Mouse (Mus musculus): ENCODE measurements around the gene Vmac. TPM values are rescaled to one million over a fixed set of nuclear protein-coding genes. Genes with fewer than 3 reads are reported as not detected.

Gene Vmac
- total RNA-seq, 2 experiments from 2014 or later: 4.2 to 12.5 TPM

GRCm38 (mm10) chr17:56688689-56689088 lies 29.1 kb downstream of the Vmac start:
- no peak for ATAC-seq (replicated peaks; ENCODE audit: poor library complexity)

- peak; percentile 91 for ATAC-seq (replicated peaks; ENCODE audit: poor library complexity)
Observed at GRCm38 (mm10) chr17:56688045-56688444, 29.8 kb downstream of the Vmac start.

GRCm38 (mm10) chr17:56686801-56687200 lies 31.0 kb downstream of the Vmac start:
- ATAC-seq (replicated peaks; ENCODE audit: poor library complexity): no peak

- ATAC-seq (replicated peaks; ENCODE audit: poor library complexity): no peak
Observed at GRCm38 (mm10) chr17:56684649-56685048, 33.2 kb downstream of the Vmac start.

GRCm38 (mm10) chr17:56683546-56684140 lies 34.2 kb downstream of the Vmac start:
- no peak for ATAC-seq (replicated peaks; ENCODE audit: poor library complexity)

- ATAC-seq (replicated peaks; ENCODE audit: poor library complexity): peak; percentile 26; the same call in 1 of the 2 replicates
Observed at GRCm38 (mm10) chr17:56682880-56683279, 34.9 kb downstream of the Vmac start.

- no peak for ATAC-seq (replicated peaks; ENCODE audit: poor library complexity)
Observed at GRCm38 (mm10) chr17:56681791-56682190, 36.0 kb downstream of the Vmac start.

- ATAC-seq (replicated peaks; ENCODE audit: poor library complexity): peak; percentile 10; the same call in 1 of the 2 replicates
Observed at GRCm38 (mm10) chr17:56673647-56674416, 44.0 kb downstream of the Vmac start.

GRCm38 (mm10) chr17:56672941-56673646 lies 44.7 kb downstream of the Vmac start, which contains the start of gene Ranbp3:
TSS of gene Ranbp3 (plus strand) at chr17:56673294.
- ATAC-seq (replicated peaks; ENCODE audit: poor library complexity): peak; percentile 84

GRCm38 (mm10) chr17:56669766-56670165 lies 48.1 kb downstream of the Vmac start:
- ATAC-seq (replicated peaks; ENCODE audit: poor library complexity): no peak

- ATAC-seq (replicated peaks; ENCODE audit: poor library complexity): peak; percentile 72
Observed at GRCm38 (mm10) chr17:56668384-56669144, 49.3 kb downstream of the Vmac start.

GRCm38 (mm10) chr17:56667591-56667990 lies 50.2 kb downstream of the Vmac start:
- ATAC-seq (replicated peaks; ENCODE audit: poor library complexity): no peak

GRCm38 (mm10) chr17:56666384-56666783 lies 51.4 kb downstream of the Vmac start:
- ATAC-seq (replicated peaks; ENCODE audit: poor library complexity): no peak

GRCm38 (mm10) chr17:56664333-56664732 lies 53.5 kb downstream of the Vmac start:
- ATAC-seq (replicated peaks; ENCODE audit: poor library complexity): no peak

Other genes starting within 250 kb of the Vmac start
- 35.9 and 39.7 TPM in 2 replicates for gene Ptprs, start 241.5 kb downstream of the Vmac start, total RNA-seq (2015)
- gene Ptprs, start 241.5 kb downstream of the Vmac start, total RNA-seq (2017): 35.3 and 38.5 TPM in 2 replicates
- gene Znrf4, start 205.6 kb downstream of the Vmac start, total RNA-seq (2015): not detected in 2 replicates
- not detected in 2 replicates for gene Znrf4, start 205.6 kb downstream of the Vmac start, total RNA-seq (2017)
- 0.25 and 1.6 TPM in 2 replicates for gene Gm20219, start 163.6 kb downstream of the Vmac start, total RNA-seq (2015)
- 0.10 TPM in 1 of 2 replicates, not detected in the other for gene Gm20219, start 163.6 kb downstream of the Vmac start, total RNA-seq (2017)
- 56.2 and 63.8 TPM in 2 replicates for gene Safb2, start 133.4 kb downstream of the Vmac start, total RNA-seq (2015)
- 70.3 and 120 TPM in 2 replicates for gene Safb2, start 133.4 kb downstream of the Vmac start, total RNA-seq (2017)
- 58.8 and 59.6 TPM in 2 replicates for gene Safb, start 133.2 kb downstream of the Vmac start, total RNA-seq (2015)
- 79.6 and 88.1 TPM in 2 replicates for gene Safb, start 133.2 kb downstream of the Vmac start, total RNA-seq (2017)
- gene 2410015M20Rik, start 108.3 kb downstream of the Vmac start, total RNA-seq (2015): 93.3 and 94.0 TPM in 2 replicates
- 93.3 and 99.4 TPM in 2 replicates for gene 2410015M20Rik, start 108.3 kb downstream of the Vmac start, total RNA-seq (2017)
- gene Rpl36, start 104.6 kb downstream of the Vmac start, total RNA-seq (2015): 1,504 and 1,580 TPM in 2 replicates
- 2,239 and 2,669 TPM in 2 replicates for gene Rpl36, start 104.6 kb downstream of the Vmac start, total RNA-seq (2017)
- 19.4 and 23.1 TPM in 2 replicates for gene Lonp1, start 91.1 kb downstream of the Vmac start, total RNA-seq (2015)
- gene Lonp1, start 91.1 kb downstream of the Vmac start, total RNA-seq (2017): 68.8 and 83.6 TPM in 2 replicates
- gene Catsperd, start 89.9 kb downstream of the Vmac start, total RNA-seq (2015): 1.1 TPM in 1 of 2 replicates, not detected in the other
- gene Catsperd, start 89.9 kb downstream of the Vmac start, total RNA-seq (2017): 0.17 and 0.51 TPM in 2 replicates
- 24.8 and 34.3 TPM in 2 replicates for gene Ranbp3, start 44.7 kb downstream of the Vmac start, total RNA-seq (2015)
- gene Ranbp3, start 44.7 kb downstream of the Vmac start, total RNA-seq (2017): 63.3 and 72.8 TPM in 2 replicates
- gene Ndufa11, start 255 bp downstream of the Vmac start, total RNA-seq (2015): 102 and 151 TPM in 2 replicates
- gene Ndufa11, start 255 bp downstream of the Vmac start, total RNA-seq (2017): 92.1 and 131 TPM in 2 replicates
- gene Nrtn, start 39.5 kb upstream of the Vmac start, total RNA-seq (2015): not detected in 2 replicates
- not detected in 2 replicates for gene Nrtn, start 39.5 kb upstream of the Vmac start, total RNA-seq (2017)
- gene Dus3l, start 46.7 kb upstream of the Vmac start, total RNA-seq (2015): 11.2 and 11.7 TPM in 2 replicates
- gene Dus3l, start 46.7 kb upstream of the Vmac start, total RNA-seq (2017): 19.2 and 20.4 TPM in 2 replicates
- gene Prr22, start 52.2 kb upstream of the Vmac start, total RNA-seq (2015): 2.0 and 3.2 TPM in 2 replicates
- 0.92 and 1.6 TPM in 2 replicates for gene Prr22, start 52.2 kb upstream of the Vmac start, total RNA-seq (2017)
- 6.4 and 8.8 TPM in 2 replicates for gene Rfx2, start 113.0 kb upstream of the Vmac start, total RNA-seq (2015)
- 4.8 and 5.0 TPM in 2 replicates for gene Rfx2, start 113.0 kb upstream of the Vmac start, total RNA-seq (2017)
- not detected in 2 replicates for gene Acsbg2, start 156.4 kb upstream of the Vmac start, total RNA-seq (2015)
- not detected in 2 replicates for gene Acsbg2, start 156.4 kb upstream of the Vmac start, total RNA-seq (2017)
- gene 1700061G19Rik, start 157.5 kb upstream of the Vmac start, total RNA-seq (2015): 0.07 TPM in 1 of 2 replicates, not detected in the other
- gene 1700061G19Rik, start 157.5 kb upstream of the Vmac start, total RNA-seq (2017): not detected in 2 replicates
- 15.5 and 18.2 TPM in 2 replicates for gene Mllt1, start 217.4 kb upstream of the Vmac start, total RNA-seq (2015)
- 18.2 and 20.7 TPM in 2 replicates for gene Mllt1, start 217.4 kb upstream of the Vmac start, total RNA-seq (2017)

Data from megakaryocyte progenitor cell, adult 5-6 weeks (primary cell).